Comparison of ENCODE assay signal across 13 mouse cellular contexts in genomic region chr5:105032362-105032761, GRCm38 (mm10). TPM values are rescaled to one million over a fixed set of nuclear protein-coding genes. Genes with fewer than 3 reads are reported as not detected.
DNase-seq lines count a peak whose midpoint lies in the region; ATAC-seq and TF ChIP-seq lines count a peak whose summit lies in the region.
"Had no signal": no experiment of that assay in that cellular context is flagged by ENCODE, and none has a peak within 500 bp of the region (broad histone marks: within the 10 kb centered on the region; RNA-seq: fewer than 3 reads in every experiment).

No protein-coding gene starts in this region.

- H3K4me3 ChIP-seq in intestine, postnatal 0 days (ENCODE audit: low read depth, low read length), result no peak overlapping the region
- H3K4me3 ChIP-seq: hindbrain, embryonic 15.5 days had no signal

- H3K9me3 ChIP-seq in intestine, postnatal 0 days (ENCODE audit: control insufficient read depth), result no peaks in the 10 kb centered on the region
- H3K9me3 ChIP-seq: hindbrain, embryonic 15.5 days had no signal

- H3K4me1 ChIP-seq in intestine, postnatal 0 days (replicated peaks; ENCODE audit: control insufficient read depth, insufficient read depth, low read length), result no peaks in the 10 kb centered on the region
- H3K4me1 ChIP-seq: hindbrain, embryonic 15.5 days had no signal

- H3K27ac ChIP-seq in intestine, postnatal 0 days (ENCODE audit: low read depth, low read length), result no peak overlapping the region
- H3K27ac ChIP-seq: hindbrain, embryonic 15.5 days had no signal

- H3K9ac ChIP-seq in intestine, postnatal 0 days (ENCODE audit: low read depth, low read length), result no peak overlapping the region
- H3K9ac ChIP-seq: hindbrain, embryonic 15.5 days had no signal

- 78% methylated on average over 2 of the region's 2 CpGs for WGBS in intestine, postnatal 0 days

- TF ChIP-seq CTCF in intestine, postnatal 0 days (IDR thresholded peaks at IDR 0.05; ENCODE audit: low read depth), result no peak

- no peak for ATAC-seq in CD4-positive, CD25-positive, alpha-beta regulatory T cell, adult 4 months
- no peak for ATAC-seq in intestine, postnatal 0 days

- H3K27me3 ChIP-seq in intestine, postnatal 0 days (replicated peaks; ENCODE audit: control insufficient read depth, insufficient read depth, low read length), result no peaks in the 10 kb centered on the region
- H3K27me3 ChIP-seq: hindbrain, embryonic 15.5 days had no signal

- H3K4me2 ChIP-seq in intestine, postnatal 0 days (replicated peaks; ENCODE audit: low read depth), result no peak overlapping the region
- H3K4me2 ChIP-seq: hindbrain, embryonic 15.5 days; midbrain, embryonic 11.5 days had no signal

- no peaks in the 10 kb centered on the region for H3K36me3 ChIP-seq in intestine, postnatal 0 days (ENCODE audit: control insufficient read depth, insufficient read depth)
- H3K36me3 ChIP-seq: hindbrain, embryonic 15.5 days had no signal

- intact Hi-C loops in left cerebral cortex, postnatal 4 days (cut with DNase I), result no loop called here
- intact Hi-C loops in left cerebral cortex, postnatal 25 days (cut with DNase I), result no loop called here

- DNase-seq in CD4-positive, CD25-positive, alpha-beta regulatory T cell, adult 2 months (ENCODE audit: low read depth, low spot score), result peak; percentile 18
- DNase-seq in left cerebral cortex, postnatal 4 days, result peak; percentile 9
- DNase-seq in left cerebral cortex, postnatal 25 days (ENCODE audit: low spot score in 2 of 2), result no peak
- DNase-seq in Muller cell, postnatal 12 days (ENCODE audit: inconsistent ontology term), result peak; percentile 34
- peak; percentile 37 to 64 for DNase-seq in adrenal gland, postnatal 36 days
- DNase-seq in left cerebral cortex, adult 9 months (ENCODE audit: low spot score in 2 of 2), result no peak
- DNase-seq: cerebellum, adult 9-10 months; liver; thymus, adult 18-20 months had no signal

RNA-seq across cellular contexts. Expression of gene Abcg3, which starts 49.8 kb away (rescaled TPM):
- polyA plus RNA-seq in CD4-positive, CD25-positive, alpha-beta regulatory T cell, adult 4 months (2017; shearing (Covaris generic)), result 10 to 100 TPM; 29.4 to 29.9 TPM
- under 1 TPM in 1 of 2 experiments, not detected in 1; 0.20 TPM for total RNA-seq in left cerebral cortex, postnatal 4 days (2021)
- total RNA-seq in left cerebral cortex, postnatal 25 days (2021), result under 1 TPM in 1 of 2 experiments, not detected in 1; 0.11 TPM
- 1 to 10 TPM in 1 of 2 experiments, under 1 TPM in 1; 0.36 to 1.1 TPM for total RNA-seq in adrenal gland, postnatal 36 days (2021)
- 1.6 and 1.9 TPM in 2 replicates for polyA plus RNA-seq in intestine, postnatal 0 days (2015; fragmentation: Nextera tagmentation; extraction: Ambion mirVana)

Comparison
In these comparisons a context has a peak if more than half of its experiments do, and no peak if none do; other contexts are left out.
1. DNase-seq: peak in CD4-positive, CD25-positive, alpha-beta regulatory T cell, adult 2 months (single experiment), left cerebral cortex, postnatal 4 days (single experiment), Muller cell, postnatal 12 days (single experiment) and adrenal gland, postnatal 36 days (2 of 2); none in left cerebral cortex, postnatal 25 days (0 of 2) and left cerebral cortex, adult 9 months (0 of 2).